Mouse (Mus musculus): Measurements from ENCODE around the gene Fam210b.

- TF ChIP-seq CTCF (IDR thresholded peaks at IDR 0.05; ENCODE audit: control insufficient read depth, insufficient read depth, insufficient replicate concordance, low read depth, low read length): no peak
- TF ChIP-seq POLR2A (IDR thresholded peaks at IDR 0.05; ENCODE audit: control insufficient read depth, low read depth, low read length): no peak
Measured at GRCm38 (mm10) chr2:172328248-172328647, 17.1 kb upstream of the Fam210b start.

Measured in testis, adult 2 months (tissue).